Mouse (Mus musculus) cortical plate, adult 2 months (tissue): ENCODE measurements around the gene Il23r.

Experiments used
- CTCF ChIP-seq: fragments of 200-500 bp; IDR thresholded peaks from 2 replicates; pipeline ENCODE4 v1.5.1; 2011; ENCODE audit warnings: mild to moderate bottlenecking, control low read depth, low read length; ENCODE audit not compliant: insufficient read depth; ENCODE audit errors: extremely low read depth
- POLR2A ChIP-seq: fragments of 200-500 bp; IDR thresholded peaks from 2 replicates; pipeline ENCODE4 v1.6.1; 2011; ENCODE audit warnings: mild to moderate bottlenecking, low read length, control low read depth; ENCODE audit not compliant: insufficient read depth; ENCODE audit errors: extremely low read depth

DNA sequence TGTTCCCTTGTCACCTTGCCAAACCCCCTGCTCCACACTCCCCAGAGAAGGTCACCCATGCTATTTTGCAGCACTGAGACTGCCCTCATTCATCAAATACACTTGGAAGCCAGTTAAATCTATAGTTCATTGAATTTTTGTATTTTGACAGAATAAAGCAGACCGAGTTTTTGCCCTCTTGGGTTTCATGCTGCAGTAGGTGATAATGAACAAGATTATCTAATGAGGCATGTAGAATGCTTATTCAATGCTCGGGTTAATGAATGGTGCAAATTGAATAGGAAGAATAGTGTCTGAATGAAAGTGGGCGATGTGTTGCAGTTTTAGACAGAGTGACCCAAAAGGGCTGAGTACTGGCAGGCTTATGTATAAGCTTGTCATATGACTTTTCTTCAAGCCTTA is 86.4 kb downstream of the Il23r start:
- TF ChIP-seq POLR2A (no peak), CTCF (no peak)
